ENCODE assay signal across 13 mouse cellular contexts in genomic region chr19:24762473-24763149, GRCm38 (mm10).
A peak's percentile ranks its signal among the peaks of the same experiment; 100 is the strongest.
DNase-seq lines count a peak whose midpoint lies in the region; ATAC-seq and TF ChIP-seq lines count a peak whose summit lies in the region.
"Had no signal": no experiment of that assay in that cellular context is flagged by ENCODE, and none has a peak within 500 bp of the region (broad histone marks: within the 10 kb centered on the region; RNA-seq: fewer than 3 reads in every experiment).

No protein-coding gene starts in this region.

- no peaks in the 10 kb centered on the region for H3K27me3 ChIP-seq in intestine, embryonic 14.5 days (replicated peaks; ENCODE audit: control insufficient read depth, insufficient read depth, low read length)
- H3K27me3 ChIP-seq in intestine, postnatal 0 days (replicated peaks; ENCODE audit: control insufficient read depth, insufficient read depth, low read length) = no peaks in the 10 kb centered on the region
- no peaks in the 10 kb centered on the region for H3K27me3 ChIP-seq in lung, postnatal 0 days (replicated peaks; ENCODE audit: insufficient read depth, low read length)
- H3K27me3 ChIP-seq: embryonic facial prominence, embryonic 12.5 days; hindbrain, embryonic 15.5 days; neural tube, embryonic 12.5 days had no signal

- H3K4me3 ChIP-seq in intestine, embryonic 14.5 days (ENCODE audit: low read depth, low read length) = no peak overlapping the region
- no peak overlapping the region for H3K4me3 ChIP-seq in intestine, postnatal 0 days (ENCODE audit: low read depth, low read length)
- H3K4me3 ChIP-seq in lung, postnatal 0 days (ENCODE audit: low read depth, low read length) = no peak overlapping the region
- H3K4me3 ChIP-seq: embryonic facial prominence, embryonic 12.5 days; hindbrain, embryonic 15.5 days; megakaryocyte, embryonic 14.5 days; neural tube, embryonic 12.5 days had no signal

- DNase-seq in intestine, embryonic 14.5 days (ENCODE audit: low spot score) = peak; percentile 70
- DNase-seq in embryo, embryonic 10 days (ENCODE audit: low spot score) = peak; percentile 70
- peak; percentile 32 for DNase-seq in embryo, embryonic 11.5 days (ENCODE audit: low read depth, low spot score)
- peak; percentile 32 for DNase-seq in lung, postnatal 0 days (ENCODE audit: low spot score)
- DNase-seq in layer of hippocampus, postnatal 25 days (ENCODE audit: extremely low spot score in 1 of 2, low spot score in 1 of 2) = no peak
- DNase-seq: right cerebral cortex, postnatal 4 days had no signal

- H3K9ac ChIP-seq in intestine, embryonic 14.5 days (ENCODE audit: low read length) = no peak overlapping the region
- no peak overlapping the region for H3K9ac ChIP-seq in intestine, postnatal 0 days (ENCODE audit: low read depth, low read length)
- H3K9ac ChIP-seq in lung, postnatal 0 days (replicated peaks; ENCODE audit: low read depth) = no peak overlapping the region
- H3K9ac ChIP-seq: embryonic facial prominence, embryonic 12.5 days; hindbrain, embryonic 15.5 days; neural tube, embryonic 12.5 days had no signal

- TF ChIP-seq EP300 in lung, postnatal 0 days (IDR thresholded peaks at IDR 0.05) = no peak

- ATAC-seq in intestine, embryonic 14.5 days (replicated peaks; ENCODE audit: low FRiP score, low TSS enrichment, low read depth) = no peak
- no peak for ATAC-seq in intestine, postnatal 0 days
- ATAC-seq in lung, postnatal 0 days = peak; percentile 57
- ATAC-seq in megakaryocyte progenitor cell, adult 5-6 weeks (replicated peaks; ENCODE audit: poor library complexity) = no peak
- ATAC-seq: activated CD4-positive, CD25-positive, alpha-beta regulatory T cell, adult 4 months had no signal

- H3K27ac ChIP-seq in intestine, embryonic 14.5 days (ENCODE audit: low read depth) = peak overlapping the region; percentile 55
- no peak overlapping the region for H3K27ac ChIP-seq in intestine, postnatal 0 days (ENCODE audit: low read depth, low read length)
- no peak overlapping the region for H3K27ac ChIP-seq in lung, postnatal 0 days (ENCODE audit: low read length)
- H3K27ac ChIP-seq: embryonic facial prominence, embryonic 12.5 days; hindbrain, embryonic 15.5 days; neural tube, embryonic 12.5 days had no signal

- peaks cover 15% of the 10 kb centered on the region for H3K4me1 ChIP-seq in intestine, embryonic 14.5 days (replicated peaks; ENCODE audit: control insufficient read depth, insufficient read depth, low read length)
- H3K4me1 ChIP-seq in intestine, postnatal 0 days (replicated peaks; ENCODE audit: control insufficient read depth, insufficient read depth, low read length) = no peaks in the 10 kb centered on the region
- H3K4me1 ChIP-seq in lung, postnatal 0 days (ENCODE audit: insufficient read depth, low read depth, low read length) = no peaks in the 10 kb centered on the region
- H3K4me1 ChIP-seq: embryonic facial prominence, embryonic 12.5 days; hindbrain, embryonic 15.5 days; megakaryocyte, embryonic 14.5 days; neural tube, embryonic 12.5 days had no signal

- no peaks in the 10 kb centered on the region for H3K36me3 ChIP-seq in intestine, embryonic 14.5 days (ENCODE audit: control insufficient read depth, insufficient read depth, low read length)
- no peaks in the 10 kb centered on the region for H3K36me3 ChIP-seq in intestine, postnatal 0 days (ENCODE audit: control insufficient read depth, insufficient read depth)
- no peaks in the 10 kb centered on the region for H3K36me3 ChIP-seq in lung, postnatal 0 days (ENCODE audit: insufficient read depth, low read length)
- H3K36me3 ChIP-seq: embryonic facial prominence, embryonic 12.5 days; hindbrain, embryonic 15.5 days; neural tube, embryonic 12.5 days had no signal

- H3K9me3 ChIP-seq in intestine, embryonic 14.5 days (ENCODE audit: control insufficient read depth, low read length) = no peaks in the 10 kb centered on the region
- H3K9me3 ChIP-seq in intestine, postnatal 0 days (ENCODE audit: control insufficient read depth) = no peaks in the 10 kb centered on the region
- no peaks in the 10 kb centered on the region for H3K9me3 ChIP-seq in lung, postnatal 0 days (ENCODE audit: low read length)
- H3K9me3 ChIP-seq: embryonic facial prominence, embryonic 12.5 days; hindbrain, embryonic 15.5 days; megakaryocyte, embryonic 14.5 days; neural tube, embryonic 12.5 days had no signal

- no peak for TF ChIP-seq CTCF in intestine, postnatal 0 days (IDR thresholded peaks at IDR 0.05; ENCODE audit: low read depth)
- TF ChIP-seq CTCF in lung, postnatal 0 days (IDR thresholded peaks at IDR 0.05) = no peak

- 25% methylated on average over 12 of the region's 12 CpGs for WGBS in intestine, embryonic 14.5 days
- 33% methylated on average over 12 of the region's 12 CpGs for WGBS in intestine, postnatal 0 days
- 33% methylated on average over 12 of the region's 12 CpGs for WGBS in lung, postnatal 0 days

- H3K4me2 ChIP-seq in intestine, embryonic 14.5 days (ENCODE audit: low read length) = 0 out of 2 replicates have a peak overlapping the region, but pooled peaks have one; percentile 9
- no peak overlapping the region for H3K4me2 ChIP-seq in intestine, postnatal 0 days (replicated peaks; ENCODE audit: low read depth)
- no peak overlapping the region for H3K4me2 ChIP-seq in lung, postnatal 0 days (replicated peaks; ENCODE audit: low read depth, low read length)
- H3K4me2 ChIP-seq: embryonic facial prominence, embryonic 12.5 days; hindbrain, embryonic 15.5 days; neural tube, embryonic 12.5 days had no signal

Comparison
In these comparisons a context has a peak if more than half of its experiments do, and no peak if none do; other contexts are left out.
1. DNase-seq: peak in intestine, embryonic 14.5 days (single experiment), embryo, embryonic 10 days (single experiment), embryo, embryonic 11.5 days (single experiment) and lung, postnatal 0 days (single experiment); none in layer of hippocampus, postnatal 25 days (0 of 2).